Mouse (Mus musculus) hindbrain, embryonic 10.5 days (tissue): ENCODE measurements around the gene Harbi1. TPM values are rescaled to one million over a fixed set of nuclear protein-coding genes. Genes with fewer than 3 reads are reported as not detected.
A peak's percentile ranks its signal among the peaks of the same experiment; 100 is the strongest.

ENCODE experiments used
- DNase-seq: peaks from one replicate; pipeline ENCODE4 v3.0.0-alpha.2; 2017; ENCODE audit warnings: low spot score
- H3K27ac ChIP-seq: fragments of 300-500 bp; sonication (generic); 2 replicates; pipeline ENCODE4 v1.5.1; 2016; ENCODE audit warnings: mild to moderate bottlenecking, moderate library complexity
- H3K27me3 ChIP-seq: fragments of 300-500 bp; sonication (generic); 2 replicates; pipeline ENCODE4 v1.6.1; 2016; ENCODE audit warnings: mild to moderate bottlenecking; ENCODE audit not compliant: poor library complexity, insufficient read depth, severe bottlenecking
- H3K36me3 ChIP-seq: fragments of 300-500 bp; sonication (generic); 2 replicates; pipeline ENCODE4 v1.6.1; 2016; ENCODE audit warnings: mild to moderate bottlenecking, moderate library complexity
- H3K4me1 ChIP-seq: fragments of 300-500 bp; sonication (generic); replicated peaks from 2 replicates; pipeline ENCODE4 v1.6.1; 2016; ENCODE audit warnings: mild to moderate bottlenecking
- H3K4me3 ChIP-seq: fragments of 300-500 bp; sonication (generic); 2 replicates; pipeline ENCODE4 v1.5.1; 2016; ENCODE audit warnings: mild to moderate bottlenecking, moderate library complexity
- H3K9me3 ChIP-seq: fragments of 300-500 bp; sonication (generic); 2 replicates; pipeline ENCODE4 v1.6.1; 2016; ENCODE audit warnings: mild to moderate bottlenecking, moderate library complexity
- WGBS: fragments of 180-500 bp; shearing (Covaris S2); methylation state at CpG from one replicate; pipeline ENCODE4 v1.1.7; 2016; 5-methylcytosine and 5-hydroxymethylcytosine counted together
- polyA plus RNA-seq: library from polyadenylated mRNA; unstranded; fragments of >200 nt; fragmentation: Nextera tagmentation; extraction: Ambion mirVana; gene quantifications from 2 replicates; pipeline ENCODE4 v1.2.1, GENCODE M21; 2016

The Harbi1 gene
- polyA plus RNA-seq, 1 experiment from 2014 or later, result 20.8 TPM

GRCm38 (mm10) chr2:91689452-91689851 is 21.2 kb upstream of the Harbi1 start:
- no peaks in the 10 kb centered on the region for H3K9me3 ChIP-seq
- H3K36me3 ChIP-seq, result peaks cover 60% of the 10 kb centered on the region
- H3K27me3 ChIP-seq, result no peaks in the 10 kb centered on the region
- no peak for DNase-seq
- H3K4me3 ChIP-seq, result no peak overlapping the region
- no peaks in the 10 kb centered on the region for H3K4me1 ChIP-seq
- WGBS, result 88% methylated on average over 7 of the region's 7 CpGs
- H3K27ac ChIP-seq, result no peak overlapping the region

GRCm38 (mm10) chr2:91695436-91696224 is 15.0 kb upstream of the Harbi1 start:
- DNase-seq, result no peak
- no peak overlapping the region for H3K4me3 ChIP-seq
- no peaks in the 10 kb centered on the region for H3K27me3 ChIP-seq
- 92% methylated on average over 10 of the region's 10 CpGs for WGBS
- H3K36me3 ChIP-seq, result peaks cover 31% of the 10 kb centered on the region
- no peak overlapping the region for H3K27ac ChIP-seq
- no peaks in the 10 kb centered on the region for H3K9me3 ChIP-seq
- H3K4me1 ChIP-seq, result no peaks in the 10 kb centered on the region

DNA sequence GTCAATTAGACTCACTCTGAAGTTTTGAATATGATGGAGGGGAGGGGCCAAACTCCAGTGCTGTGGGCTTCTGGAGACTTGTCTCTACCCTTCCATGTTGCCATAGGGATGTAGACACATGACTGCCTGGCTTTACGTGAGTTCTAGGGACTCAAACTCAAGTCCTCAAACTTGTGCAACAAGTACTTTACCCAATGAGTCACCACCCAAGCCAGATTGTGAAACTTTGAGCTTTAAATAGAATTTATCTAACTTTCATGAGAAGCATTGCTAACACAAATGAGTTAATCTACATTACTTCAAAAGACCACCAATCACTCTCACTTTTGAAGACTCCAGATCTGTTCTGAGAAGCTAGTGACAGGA is 14.4 kb upstream of the Harbi1 start:
- Histone ChIP-seq H3K27ac (no peak overlapping the region), H3K36me3 (peaks cover 31% of the 10 kb centered on the region), H3K27me3 (no peaks in the 10 kb centered on the region), H3K4me1 (no peaks in the 10 kb centered on the region), H3K4me3 (no peak overlapping the region), H3K9me3 (no peaks in the 10 kb centered on the region)
- WGBS, result 92% methylated on average over 1 of the region's 1 CpGs
- no peak for DNase-seq

DNA sequence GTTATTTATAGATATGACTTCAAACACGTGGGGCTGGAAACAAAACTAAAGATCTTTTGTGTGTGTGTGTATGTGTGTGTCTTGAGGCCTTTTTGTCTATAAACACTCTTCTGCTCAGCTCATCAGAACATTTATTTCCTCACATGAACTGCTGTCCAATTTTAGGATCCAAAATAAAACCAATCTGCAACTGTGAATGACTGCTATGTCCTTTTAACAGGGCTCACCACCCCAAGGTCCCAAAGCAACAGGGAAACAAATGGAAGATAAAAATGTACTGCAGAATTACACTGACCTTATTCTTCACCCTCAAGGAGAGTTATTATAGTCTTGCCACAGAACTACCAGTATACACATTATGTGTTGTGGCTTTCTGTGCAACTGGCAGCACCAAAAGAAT is 11.4 kb upstream of the Harbi1 start:
- Histone ChIP-seq H3K4me1 (no peaks in the 10 kb centered on the region), H3K27ac (no peak overlapping the region), H3K4me3 (no peak overlapping the region), H3K36me3 (peaks cover 13% of the 10 kb centered on the region), H3K27me3 (no peaks in the 10 kb centered on the region), H3K9me3 (no peaks in the 10 kb centered on the region)
- 82% methylated on average over 1 of the region's 1 CpGs for WGBS
- no peak for DNase-seq

DNA sequence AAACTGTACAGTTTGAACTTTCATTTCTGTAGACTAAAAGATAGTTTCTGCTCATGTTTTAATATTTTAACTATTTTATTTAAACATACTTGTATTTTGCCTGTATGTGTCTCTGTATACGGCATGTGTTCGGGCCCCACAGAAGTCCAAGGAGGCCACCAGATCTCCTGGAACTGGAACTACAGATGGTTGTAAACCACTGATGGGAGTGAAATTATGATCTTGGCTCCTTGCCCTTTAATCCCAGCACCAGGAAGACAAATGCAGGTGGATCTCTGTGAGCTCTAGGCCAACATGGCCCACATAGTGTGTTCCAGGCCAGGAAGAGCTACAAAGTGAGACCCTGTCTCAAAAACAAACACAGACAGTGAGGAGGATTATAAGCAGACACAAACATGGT is 9.3 kb upstream of the Harbi1 start:
- no peak overlapping the region for H3K27ac ChIP-seq
- no peaks in the 10 kb centered on the region for H3K27me3 ChIP-seq
- H3K4me3 ChIP-seq, result no peak overlapping the region
- H3K36me3 ChIP-seq, result no peaks in the 10 kb centered on the region
- DNase-seq, result no peak
- no peaks in the 10 kb centered on the region for H3K9me3 ChIP-seq
- WGBS, result 98% methylated on average over 2 of the region's 2 CpGs
- H3K4me1 ChIP-seq, result no peaks in the 10 kb centered on the region

DNA sequence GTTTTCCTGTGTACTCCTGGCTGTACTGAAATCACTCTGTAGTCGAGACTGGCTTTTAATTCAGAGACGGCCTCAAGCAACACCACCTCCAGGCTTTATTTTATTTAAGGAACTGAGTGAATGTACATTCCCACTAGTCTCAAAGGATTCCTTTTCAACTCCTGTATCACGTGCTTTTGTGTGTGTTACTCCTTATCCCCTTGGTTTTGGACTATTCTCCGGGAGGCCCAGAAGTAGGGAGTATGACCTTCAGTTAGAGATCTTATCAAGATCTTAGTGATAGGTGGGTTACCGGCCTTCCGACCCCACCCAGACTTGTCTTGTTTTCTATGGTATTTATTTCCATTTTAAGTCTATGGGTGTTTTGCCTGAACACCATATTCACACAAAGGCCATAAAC is 4.9 kb upstream of the Harbi1 start:
- WGBS, result 85% methylated on average over 6 of the region's 6 CpGs
- Histone ChIP-seq H3K27me3 (no peaks in the 10 kb centered on the region), H3K36me3 (no peaks in the 10 kb centered on the region)

DNA sequence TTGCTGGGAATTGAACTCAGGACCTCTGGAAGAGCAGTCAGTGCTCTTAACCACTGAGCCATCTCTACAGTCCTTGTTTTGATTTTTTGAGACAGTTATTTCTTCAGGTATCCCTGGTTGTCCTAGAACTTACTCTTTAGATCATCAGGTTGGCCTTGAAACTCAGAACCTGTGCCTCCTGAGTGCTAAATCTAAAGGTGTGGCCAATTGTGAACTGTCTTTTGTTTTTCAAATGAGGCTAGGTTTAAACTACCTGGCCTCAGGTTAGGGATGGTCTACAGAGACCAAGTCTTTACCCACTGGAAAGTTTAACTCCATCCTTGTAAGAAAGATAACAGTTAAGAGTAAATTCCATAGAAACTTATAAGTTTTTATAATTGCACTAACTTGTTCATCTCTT is 4.2 kb upstream of the Harbi1 start:
- H3K36me3 ChIP-seq, result no peaks in the 10 kb centered on the region
- no peaks in the 10 kb centered on the region for H3K27me3 ChIP-seq
- no peak overlapping the region for H3K27ac ChIP-seq

More for the DNA sequence above, 4.9 kb upstream of the Harbi1 start:
- H3K9me3 ChIP-seq, result no peaks in the 10 kb centered on the region
- no peak overlapping the region for H3K27ac ChIP-seq
- H3K4me3 ChIP-seq, result no peak overlapping the region
- no peak for DNase-seq
- peaks cover 9% of the 10 kb centered on the region for H3K4me1 ChIP-seq

DNA sequence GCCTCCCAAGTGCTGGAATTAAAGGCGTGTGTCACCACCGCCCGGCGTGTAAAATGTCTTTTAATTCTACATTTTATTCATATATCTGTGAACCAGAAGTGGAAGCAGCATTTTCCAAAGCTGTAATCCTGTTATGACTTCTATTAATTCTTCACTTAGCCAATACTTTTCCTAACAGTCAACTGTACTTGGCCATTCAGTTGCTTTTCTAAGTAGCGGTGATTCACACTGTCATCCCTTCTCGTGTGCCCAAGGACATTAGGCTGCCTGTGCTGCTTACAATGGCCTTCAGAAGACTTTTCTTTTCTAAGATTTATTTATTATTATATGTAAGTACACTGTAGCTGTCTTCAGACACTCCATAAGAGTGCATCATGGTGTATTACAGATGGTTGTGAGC is 2.3 kb upstream of the Harbi1 start:
- Histone ChIP-seq H3K9me3 (no peaks in the 10 kb centered on the region), H3K36me3 (no peaks in the 10 kb centered on the region; the same call in 1 of the 2 replicates), H3K4me1 (peaks cover 22% of the 10 kb centered on the region), H3K4me3 (no peak overlapping the region), H3K27me3 (no peaks in the 10 kb centered on the region), H3K27ac (no peak overlapping the region)
- 95% methylated on average over 6 of the region's 6 CpGs for WGBS
- no peak for DNase-seq

More for the DNA sequence above, 4.2 kb upstream of the Harbi1 start:
- no peaks in the 10 kb centered on the region for H3K9me3 ChIP-seq
- DNase-seq, result no peak
- no peak overlapping the region for H3K4me3 ChIP-seq
- peaks cover 11% of the 10 kb centered on the region for H3K4me1 ChIP-seq

DNA sequence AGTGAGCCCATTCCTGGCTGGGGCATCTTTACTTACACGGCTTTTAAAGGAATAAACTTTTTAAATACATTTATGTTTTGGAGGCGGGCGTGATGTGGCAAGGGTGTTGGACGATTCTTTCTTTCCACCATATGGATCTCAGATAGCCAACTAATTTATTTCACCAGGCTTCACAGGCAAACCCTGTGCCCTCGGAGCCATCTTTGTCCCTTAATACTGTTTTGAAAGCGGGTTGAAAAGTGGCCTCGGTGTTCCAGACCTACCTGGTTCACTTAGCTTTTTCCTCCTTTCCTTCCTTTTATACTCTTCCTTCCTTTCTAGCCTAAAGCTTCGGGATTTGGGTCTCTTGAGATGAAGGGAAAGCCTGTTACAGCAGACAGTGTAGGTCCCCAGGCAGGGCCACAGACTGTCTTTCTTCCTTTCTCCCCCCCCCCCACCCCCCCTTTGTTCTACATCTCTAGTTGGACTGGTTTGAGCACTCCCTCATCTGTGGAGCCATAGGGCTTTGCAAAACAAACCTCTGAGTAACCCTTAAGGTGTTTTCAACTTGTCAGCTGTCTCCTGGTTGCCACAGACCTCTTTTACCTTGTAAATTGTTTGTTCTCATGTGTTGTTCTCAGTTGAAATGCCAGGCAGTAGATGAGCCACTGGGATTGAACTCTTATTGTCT is 739 bp downstream of the Harbi1 start:
- WGBS, result 5% methylated on average over 8 of the region's 8 CpGs
- no peaks in the 10 kb centered on the region for H3K9me3 ChIP-seq
- H3K4me3 ChIP-seq, result peak overlapping the region; percentile 91
- H3K4me1 ChIP-seq, result peaks cover 22% of the 10 kb centered on the region
- H3K36me3 ChIP-seq, result peaks cover 12% of the 10 kb centered on the region
- H3K27ac ChIP-seq, result peak overlapping the region; percentile 96
- H3K27me3 ChIP-seq, result no peaks in the 10 kb centered on the region
- peak; percentile 4 for DNase-seq

- Histone ChIP-seq H3K4me1 (peaks cover 15% of the 10 kb centered on the region), H3K9me3 (no peaks in the 10 kb centered on the region), H3K36me3 (peaks cover 24% of the 10 kb centered on the region), H3K27ac (no peak overlapping the region), H3K4me3 (no peak overlapping the region), H3K27me3 (no peaks in the 10 kb centered on the region)
- no peak for DNase-seq
- WGBS, result 90% methylated on average over 1 of the region's 1 CpGs
These were observed 4.3 kb downstream of the Harbi1 start for GRCm38 (mm10) chr2:91714921-91715320.

DNA sequence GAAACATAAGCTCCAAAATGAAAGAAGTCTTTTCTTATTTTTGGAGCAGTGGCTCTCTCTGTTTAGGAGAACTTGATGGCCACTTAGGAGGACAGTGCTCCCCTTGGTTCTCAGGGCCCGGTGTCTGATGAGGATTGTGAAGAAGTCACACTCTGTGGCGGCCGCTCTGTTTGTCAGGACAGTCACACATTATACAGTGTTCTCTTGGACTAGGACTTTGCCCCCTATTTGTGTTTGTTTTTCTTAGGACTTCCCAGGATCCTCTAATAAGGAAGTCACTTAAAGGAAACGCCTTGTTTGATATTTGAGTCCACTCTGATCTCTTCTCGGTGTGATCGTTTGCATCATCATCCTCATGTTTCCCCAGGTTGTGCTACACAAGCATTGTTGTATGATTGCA is 7.6 kb downstream of the Harbi1 start:
- H3K4me3 ChIP-seq, result no peak overlapping the region
- H3K36me3 ChIP-seq, result peaks cover 39% of the 10 kb centered on the region
- no peaks in the 10 kb centered on the region for H3K27me3 ChIP-seq
- no peaks in the 10 kb centered on the region for H3K9me3 ChIP-seq
- H3K4me1 ChIP-seq, result no peaks in the 10 kb centered on the region
- 85% methylated on average over 6 of the region's 6 CpGs for WGBS
- H3K27ac ChIP-seq, result no peak overlapping the region
- DNase-seq, result no peak

GRCm38 (mm10) chr2:91723382-91723781 is 12.7 kb downstream of the Harbi1 start:
- WGBS, result 80% methylated on average over 4 of the region's 4 CpGs
- H3K9me3 ChIP-seq, result no peaks in the 10 kb centered on the region
- no peaks in the 10 kb centered on the region for H3K27me3 ChIP-seq
- no peak for DNase-seq
- H3K27ac ChIP-seq, result no peak overlapping the region
- H3K36me3 ChIP-seq, result peaks cover 23% of the 10 kb centered on the region
- no peak overlapping the region for H3K4me3 ChIP-seq
- no peaks in the 10 kb centered on the region for H3K4me1 ChIP-seq

DNA sequence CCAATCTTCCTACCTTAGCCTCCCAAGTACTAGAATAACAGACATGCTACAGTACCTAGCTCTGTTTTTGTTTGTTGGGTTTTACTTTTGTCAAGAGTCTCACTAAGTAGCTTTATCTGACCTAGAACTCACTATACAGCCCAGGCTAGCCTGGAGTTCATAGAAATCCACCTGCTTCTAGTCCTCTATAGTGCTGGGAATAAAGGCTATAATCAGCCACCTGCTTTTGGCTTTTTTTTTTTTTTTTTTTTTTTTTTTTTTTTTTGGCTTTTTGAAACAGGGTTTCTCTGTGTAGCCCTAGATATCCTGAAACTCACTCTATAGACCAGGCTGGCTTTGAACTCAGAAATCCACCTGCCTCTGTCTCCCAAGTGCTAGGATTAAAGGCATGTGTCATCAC is 13.3 kb downstream of the Harbi1 start:
- Histone ChIP-seq H3K27ac (no peak overlapping the region), H3K4me3 (no peak overlapping the region), H3K36me3 (peaks cover 20% of the 10 kb centered on the region), H3K27me3 (no peaks in the 10 kb centered on the region), H3K4me1 (no peaks in the 10 kb centered on the region), H3K9me3 (no peaks in the 10 kb centered on the region)
- no peak for DNase-seq
